Mouse (Mus musculus) forebrain, postnatal 0 days (tissue): ENCODE measurements around the gene Ankrd6. TPM values are rescaled to one million over a fixed set of nuclear protein-coding genes. Genes with fewer than 3 reads are reported as not detected.

Experiments
- ATAC-seq: fragments of 200-750 bp; cut with Nextera tagmentation; 2 replicates; pipeline ENCODE4 v1.8.0; 2017; ENCODE audit warnings: mild to moderate bottlenecking, moderate library complexity
- DNase-seq: peaks from one replicate; pipeline ENCODE4 v3.0.0-alpha.2; 2015
- H3K27ac ChIP-seq: fragments of 300-500 bp; sonication (generic); 2 replicates; pipeline ENCODE4 v1.5.1; 2014; ENCODE audit warnings: low read depth, mild to moderate bottlenecking, antibody characterized with exemption, low read length, moderate library complexity, mixed read lengths
- H3K27me3 ChIP-seq: fragments of 300-500 bp; sonication (generic); 2 replicates; pipeline ENCODE4 v1.6.1; 2014; ENCODE audit warnings: mild to moderate bottlenecking, low read length, mixed read lengths; ENCODE audit not compliant: insufficient read depth
- H3K36me3 ChIP-seq: fragments of 300-500 bp; sonication (generic); 2 replicates; pipeline ENCODE4 v1.6.1; 2014; ENCODE audit warnings: mild to moderate bottlenecking, moderate library complexity; ENCODE audit not compliant: insufficient read depth
- H3K4me1 ChIP-seq: fragments of 300-500 bp; sonication (generic); 2 replicates; pipeline ENCODE4 v1.6.1; 2014; ENCODE audit warnings: antibody characterized with exemption; ENCODE audit not compliant: insufficient read depth
- H3K4me2 ChIP-seq: fragments of 300-500 bp; sonication (generic); 2 replicates; pipeline ENCODE4 v1.6.1; 2014; ENCODE audit warnings: low read depth, mild to moderate bottlenecking, moderate library complexity
- H3K4me3 ChIP-seq: fragments of 300-500 bp; sonication (generic); 2 replicates; pipeline ENCODE4 v1.5.1; 2014; ENCODE audit warnings: low read depth, low read length, mixed read lengths
- H3K9ac ChIP-seq: fragments of 300-500 bp; sonication (generic); 2 replicates; pipeline ENCODE4 v1.6.1; 2014; ENCODE audit warnings: mild to moderate bottlenecking
- H3K9me3 ChIP-seq: fragments of 300-500 bp; sonication (generic); 2 replicates; pipeline ENCODE4 v1.6.1; 2016; ENCODE audit warnings: low read length
- CTCF ChIP-seq: sonication (generic); IDR thresholded peaks from 2 replicates; pipeline ENCODE4 v1.5.1; 2016; ENCODE audit warnings: antibody characterized with exemption, control low read depth, low read depth
- WGBS: fragments of 180-500 bp; shearing (Covaris S2); extraction: QIAGEN DNeasy Blood & Tissue Kit; methylation state at CpG from one replicate; pipeline ENCODE4 v1.1.7; 2014; 5-methylcytosine and 5-hydroxymethylcytosine counted together
- polyA plus RNA-seq: library from polyadenylated mRNA; unstranded; fragments of >200 nt; fragmentation: Nextera tagmentation; extraction: Ambion mirVana; gene quantifications from 2 replicates; pipeline ENCODE4 v1.2.1, GENCODE M21; 2015
- total RNA-seq: library from RNA; depleted of rRNA; stranded (reverse); fragments of >200 nt; gene quantifications from 2 replicates; pipeline ENCODE4 v1.2.3, GENCODE M21; 2014

Ankrd6 gene
- total and polyA plus RNA-seq, 2 experiments from 2014 or later: 18.4 to 39.8 TPM

DNA sequence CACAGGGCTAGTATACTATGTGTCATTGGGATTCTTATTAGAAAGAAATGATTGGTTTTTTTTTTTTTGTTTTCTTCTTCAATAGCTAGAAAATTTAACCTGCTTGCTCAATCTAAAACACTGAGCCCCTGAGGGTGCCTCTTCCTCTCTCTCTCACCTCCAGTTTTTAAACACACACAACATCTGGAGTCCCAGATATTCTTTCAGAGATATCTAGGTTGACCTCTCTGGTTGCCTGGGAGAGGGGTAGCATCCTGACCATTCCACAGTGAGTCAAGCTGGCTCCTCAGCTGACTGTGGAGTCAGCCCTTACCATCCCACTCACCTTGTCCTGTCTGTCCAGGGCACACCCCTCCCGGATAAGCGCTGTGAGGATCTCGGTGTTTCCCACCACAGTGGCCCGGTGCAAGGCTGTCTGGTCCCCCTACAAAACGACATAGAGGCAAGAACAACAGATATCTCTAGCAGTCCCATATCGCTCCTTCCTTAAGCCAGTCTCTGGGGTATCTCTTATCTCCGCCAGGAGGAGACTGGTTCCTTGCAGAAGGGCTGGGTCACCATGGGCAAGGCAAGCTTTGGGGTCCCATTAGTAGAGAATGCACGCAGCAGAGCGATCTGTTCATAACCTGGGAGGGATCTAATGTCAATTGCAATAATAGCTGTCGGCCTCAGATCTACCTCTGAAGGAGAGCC, 122.1 kb downstream of the Ankrd6 start:
- Histone ChIP-seq H3K36me3 (peaks cover under 1% of the 10 kb centered on the region; the same call in 1 of the 2 replicates), H3K27me3 (no peaks in the 10 kb centered on the region), H3K4me3 (no peak overlapping the region), H3K27ac (no peak overlapping the region), H3K4me1 (no peaks in the 10 kb centered on the region), H3K4me2 (no peak overlapping the region), H3K9ac (no peak overlapping the region), H3K9me3 (no peaks in the 10 kb centered on the region)
- DNase-seq (no peak), ATAC-seq (no peak)
- no peak for TF ChIP-seq CTCF
- WGBS: 92% methylated on average over 10 of the region's 10 CpGs

GRCm38 (mm10) chr4:32826925-32827324, 123.7 kb downstream of the Ankrd6 start:
- Histone ChIP-seq H3K4me3 (no peak overlapping the region), H3K27me3 (no peaks in the 10 kb centered on the region), H3K4me2 (no peak overlapping the region), H3K9ac (no peak overlapping the region), H3K36me3 (peaks cover 7% of the 10 kb centered on the region; the same call in 1 of the 2 replicates), H3K27ac (no peak overlapping the region), H3K4me1 (no peaks in the 10 kb centered on the region), H3K9me3 (no peaks in the 10 kb centered on the region)
- no peak for TF ChIP-seq CTCF
- ATAC-seq: peak; percentile 50
- peak; percentile 39 for DNase-seq
- WGBS: 32% methylated on average over 7 of the region's 7 CpGs

DNA sequence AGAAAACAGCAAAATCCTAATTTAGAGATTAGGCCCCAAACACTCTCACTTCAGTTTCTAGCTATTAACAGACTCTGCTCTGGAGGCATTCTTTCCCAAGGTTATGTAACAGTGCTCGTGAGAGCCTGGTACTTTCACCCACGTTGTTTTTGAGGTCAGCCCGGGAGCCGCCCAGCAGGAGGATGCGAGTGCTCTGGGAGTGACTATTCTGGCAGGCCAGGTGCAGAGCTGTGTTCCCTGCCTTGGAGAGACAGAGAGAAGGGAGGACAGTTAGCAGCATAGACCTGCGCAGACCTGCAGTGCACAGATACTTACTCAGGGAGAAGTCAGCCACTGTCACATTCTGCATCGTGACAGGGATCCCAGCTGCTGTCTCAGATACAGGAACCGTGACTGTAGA, 126.4 kb downstream of the Ankrd6 start:
- Histone ChIP-seq H3K27me3 (no peaks in the 10 kb centered on the region), H3K27ac (no peak overlapping the region), H3K9ac (no peak overlapping the region), H3K36me3 (peaks cover 17% of the 10 kb centered on the region), H3K4me3 (no peak overlapping the region), H3K4me2 (no peak overlapping the region), H3K4me1 (no peaks in the 10 kb centered on the region), H3K9me3 (no peaks in the 10 kb centered on the region)
- DNase-seq (no peak), ATAC-seq (no peak)
- 71% methylated on average over 8 of the region's 8 CpGs for WGBS
- no peak for TF ChIP-seq CTCF

DNA sequence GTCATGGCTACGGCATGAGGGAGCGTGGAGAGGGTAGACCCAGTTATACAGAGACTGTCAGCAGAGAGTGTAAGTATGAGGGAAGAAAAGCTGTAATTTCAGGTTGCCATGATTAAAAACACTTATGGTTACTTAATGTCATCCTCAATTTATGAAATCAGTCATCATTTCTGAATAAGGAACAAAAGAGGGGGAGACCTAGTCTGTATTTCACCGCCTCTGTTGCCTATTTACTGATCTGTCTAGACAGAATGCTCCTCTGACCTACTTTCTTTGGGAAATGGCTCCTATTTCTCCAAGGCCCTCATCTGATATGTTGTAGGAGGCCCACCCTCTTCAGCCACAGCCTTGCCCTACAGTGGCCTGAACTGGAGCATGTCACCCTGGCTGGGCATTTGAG, 130.0 kb downstream of the Ankrd6 start:
- DNase-seq (no peak), ATAC-seq (no peak)
- 98% methylated on average over 3 of the region's 3 CpGs for WGBS
- Histone ChIP-seq H3K36me3 (peaks cover 26% of the 10 kb centered on the region), H3K4me1 (no peaks in the 10 kb centered on the region), H3K4me2 (no peak overlapping the region), H3K27me3 (no peaks in the 10 kb centered on the region), H3K4me3 (no peak overlapping the region), H3K27ac (no peak overlapping the region), H3K9me3 (no peaks in the 10 kb centered on the region), H3K9ac (no peak overlapping the region)
- TF ChIP-seq CTCF: no peak

DNA sequence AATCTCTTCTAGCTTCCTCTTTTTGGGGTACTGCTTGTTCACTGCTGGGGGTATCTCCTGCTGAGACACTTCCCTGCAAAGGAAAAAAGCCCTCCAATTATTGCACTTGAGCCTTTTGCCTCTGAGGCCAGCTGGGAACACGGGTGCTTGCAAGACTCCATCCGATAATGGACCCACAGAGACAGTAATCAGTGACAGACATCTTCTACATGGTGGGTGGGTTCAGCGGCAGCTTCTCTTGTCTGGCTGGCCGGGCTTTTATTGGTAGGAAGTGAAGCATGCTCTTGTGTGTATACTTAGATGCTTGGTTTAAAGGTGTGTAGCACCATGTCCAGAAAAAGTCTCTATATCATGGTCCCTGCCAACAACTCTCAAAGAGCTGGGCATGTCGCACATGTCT, 133.2 kb downstream of the Ankrd6 start:
- TF ChIP-seq CTCF: no peak
- Histone ChIP-seq H3K4me3 (no peak overlapping the region), H3K36me3 (peaks cover 29% of the 10 kb centered on the region), H3K27me3 (no peaks in the 10 kb centered on the region), H3K4me1 (no peaks in the 10 kb centered on the region), H3K9ac (no peak overlapping the region), H3K9me3 (no peaks in the 10 kb centered on the region), H3K27ac (no peak overlapping the region), H3K4me2 (no peak overlapping the region)
- DNase-seq (no peak), ATAC-seq (no peak)
- 72% methylated on average over 5 of the region's 5 CpGs for WGBS

DNA sequence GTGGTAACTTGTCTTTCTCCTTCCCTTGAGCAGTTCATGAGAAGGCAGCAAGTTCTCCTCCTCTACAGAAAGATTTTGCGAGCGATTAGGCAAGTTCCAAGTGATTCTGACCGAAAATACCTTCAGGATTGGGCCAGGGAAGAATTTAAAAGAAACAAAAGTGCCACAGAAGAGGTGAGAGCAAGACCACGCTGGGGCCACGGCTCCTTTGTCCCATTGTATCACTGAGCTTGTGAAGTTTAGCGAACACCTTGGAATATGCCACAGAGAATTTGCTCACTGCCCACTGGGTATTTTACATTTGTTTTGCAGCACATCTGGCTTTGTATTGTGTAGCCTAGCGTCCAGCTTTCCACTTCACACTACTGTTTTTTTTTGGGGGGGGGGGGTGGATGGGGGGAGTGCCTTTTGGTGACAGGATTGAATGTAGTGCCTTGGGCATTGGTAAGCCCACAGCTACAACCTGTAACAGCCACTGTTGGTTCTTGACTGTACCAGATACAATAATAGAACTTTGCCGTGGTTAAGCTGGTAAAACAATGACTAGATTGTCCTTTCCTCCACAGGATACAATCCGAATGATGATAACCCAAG, 150.0 kb downstream of the Ankrd6 start:
- H3K9me3 ChIP-seq: no peaks in the 10 kb centered on the region
- H3K4me3 ChIP-seq: peak overlapping the region; percentile 77
- no peaks in the 10 kb centered on the region for H3K27me3 ChIP-seq
- H3K27ac ChIP-seq: peak overlapping the region; percentile 99
- peak; percentile 28 for ATAC-seq
- peaks cover 9% of the 10 kb centered on the region for H3K36me3 ChIP-seq
- DNase-seq: no peak
- peak overlapping the region; percentile 62 for H3K4me2 ChIP-seq
- H3K4me1 ChIP-seq: peaks cover 7% of the 10 kb centered on the region
- 3% methylated on average over 9 of the region's 9 CpGs for WGBS
- peak overlapping the region; percentile 92 for H3K9ac ChIP-seq
- TF ChIP-seq CTCF: no peak

DNA sequence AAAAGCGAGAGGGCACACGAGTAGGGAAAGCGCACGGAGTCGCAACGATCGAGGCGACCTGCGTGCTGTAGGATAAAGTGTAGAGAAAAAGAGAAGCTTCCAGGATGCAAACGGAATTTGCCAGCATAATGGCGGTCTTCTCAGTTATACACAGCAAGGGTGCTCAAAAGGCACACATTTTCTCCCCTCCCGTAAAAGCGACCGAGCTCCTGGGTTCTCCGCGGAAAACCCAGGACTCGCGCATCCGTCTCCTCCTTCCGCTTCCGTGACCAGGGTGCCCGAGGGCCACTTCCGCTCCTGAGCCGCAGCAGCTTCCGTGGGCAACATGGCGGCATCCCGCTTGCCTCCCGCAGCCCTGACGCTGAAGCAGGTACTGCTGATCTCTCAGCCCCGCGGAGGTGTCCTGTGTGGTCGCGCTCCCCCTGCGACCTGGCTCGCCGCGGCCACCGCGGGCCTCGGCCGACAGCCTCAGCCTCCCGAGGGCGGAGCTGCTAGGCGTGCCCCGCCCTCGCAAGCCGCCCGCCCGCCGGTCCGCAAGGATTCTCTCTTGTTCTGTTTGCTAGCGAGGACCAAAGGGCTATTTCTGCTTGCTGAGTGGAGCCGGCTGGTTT, 150.6 kb downstream of the Ankrd6 start, which contains the start of gene Lyrm2:
Gene Lyrm2 (plus strand): TSS at position 288 of the 611 bp plus-strand sequence.
- ATAC-seq (peak; percentile 96), DNase-seq (peak; percentile 89)
- H3K27me3 ChIP-seq: no peaks in the 10 kb centered on the region
- TF ChIP-seq CTCF: 0 out of 2 replicates have a peak, but pooled peaks have one; percentile 8
- peak within 1 kb of the TSS; percentile 62 for H3K4me2 ChIP-seq
- peaks cover 5% of the 10 kb centered on the region for H3K36me3 ChIP-seq
- peak within 1 kb of the TSS; percentile 99 for H3K27ac ChIP-seq
- 1% methylated on average over 53 of the region's 53 CpGs for WGBS
- peak within 1 kb of the TSS; percentile 92 for H3K9ac ChIP-seq
- H3K4me1 ChIP-seq: peaks cover 7% of the 10 kb centered on the region
- H3K9me3 ChIP-seq: no peaks in the 10 kb centered on the region
- H3K4me3 ChIP-seq: peak within 1 kb of the TSS; percentile 77
